Mouse (Mus musculus) intestine, embryonic 16.5 days (tissue): ENCODE data around the gene Spata31d1b. TPM values are rescaled to one million over a fixed set of nuclear protein-coding genes. Genes with fewer than 3 reads are reported as not detected.
"Not testable (repeated sequence)": the region's sequence is repeated elsewhere in the genome, so short reads cannot be mapped to it uniquely, and the experiment has no call there.

ENCODE experiments used
- ATAC-seq: fragments of 200-750 bp; cut with Nextera tagmentation; 2 replicates; pipeline ENCODE4 v1.8.0; 2017; ENCODE audit warnings: moderate TSS enrichment, moderate library complexity
- H3K27ac ChIP-seq: fragments of 300-500 bp; sonication (generic); 2 replicates; pipeline ENCODE4 v1.5.1; 2014; ENCODE audit warnings: mild to moderate bottlenecking, low read length
- H3K27me3 ChIP-seq: fragments of 300-500 bp; sonication (generic); replicated peaks from 2 replicates; pipeline ENCODE4 v1.6.1; 2014; ENCODE audit warnings: low read length, control low read depth, mixed read lengths; ENCODE audit not compliant: control insufficient read depth, insufficient read depth
- H3K36me3 ChIP-seq: fragments of 300-500 bp; sonication (generic); 2 replicates; pipeline ENCODE4 v1.6.1; 2014; ENCODE audit warnings: low read length, control low read depth; ENCODE audit not compliant: control insufficient read depth, insufficient read depth
- H3K4me1 ChIP-seq: fragments of 300-500 bp; sonication (generic); 2 replicates; pipeline ENCODE4 v1.6.1; 2014; ENCODE audit warnings: low read length, control low read depth, mixed read lengths; ENCODE audit not compliant: control insufficient read depth, insufficient read depth
- H3K4me2 ChIP-seq: fragments of 300-500 bp; sonication (generic); 2 replicates; pipeline ENCODE4 v1.6.1; 2014; ENCODE audit warnings: low read depth, low read length, control low read depth
- H3K4me3 ChIP-seq: fragments of 300-500 bp; sonication (generic); 2 replicates; pipeline ENCODE4 v1.5.1; 2014; ENCODE audit warnings: mild to moderate bottlenecking, low read length
- H3K9ac ChIP-seq: fragments of 300-500 bp; sonication (generic); 2 replicates; pipeline ENCODE4 v1.6.1; 2014; ENCODE audit warnings: low read depth, low read length
- H3K9me3 ChIP-seq: fragments of 300-500 bp; sonication (generic); 2 replicates; pipeline ENCODE4 v1.6.1; 2016; ENCODE audit warnings: low read length, control low read depth; ENCODE audit not compliant: control insufficient read depth
- WGBS: fragments of 180-500 bp; shearing (Covaris S2); extraction: QIAGEN DNeasy Blood & Tissue Kit; methylation state at CpG from one replicate; pipeline ENCODE4 v1.1.7; 2014; 5-methylcytosine and 5-hydroxymethylcytosine counted together
- polyA plus RNA-seq: library from polyadenylated mRNA; unstranded; fragments of >200 nt; fragmentation: Nextera tagmentation; extraction: Ambion mirVana; gene quantifications from 2 replicates; pipeline ENCODE4 v1.2.1, GENCODE M21; 2015

The Spata31d1b gene
- polyA plus RNA-seq, 1 experiment from 2014 or later = not detected

GRCm38 (mm10) chr13:59713710-59714109 is 1.6 kb downstream of the Spata31d1b start:
- Histone ChIP-seq H3K9me3 (no peaks in the 10 kb centered on the region), H3K4me2 (no peak overlapping the region), H3K9ac (no peak overlapping the region), H3K27me3 (no peaks in the 10 kb centered on the region), H3K27ac (no peak overlapping the region), H3K36me3 (no peaks in the 10 kb centered on the region), H3K4me3 (no peak overlapping the region), H3K4me1 (no peaks in the 10 kb centered on the region)
- WGBS = 39% methylated on average over 3 of the region's 3 CpGs
- no peak for ATAC-seq

DNA sequence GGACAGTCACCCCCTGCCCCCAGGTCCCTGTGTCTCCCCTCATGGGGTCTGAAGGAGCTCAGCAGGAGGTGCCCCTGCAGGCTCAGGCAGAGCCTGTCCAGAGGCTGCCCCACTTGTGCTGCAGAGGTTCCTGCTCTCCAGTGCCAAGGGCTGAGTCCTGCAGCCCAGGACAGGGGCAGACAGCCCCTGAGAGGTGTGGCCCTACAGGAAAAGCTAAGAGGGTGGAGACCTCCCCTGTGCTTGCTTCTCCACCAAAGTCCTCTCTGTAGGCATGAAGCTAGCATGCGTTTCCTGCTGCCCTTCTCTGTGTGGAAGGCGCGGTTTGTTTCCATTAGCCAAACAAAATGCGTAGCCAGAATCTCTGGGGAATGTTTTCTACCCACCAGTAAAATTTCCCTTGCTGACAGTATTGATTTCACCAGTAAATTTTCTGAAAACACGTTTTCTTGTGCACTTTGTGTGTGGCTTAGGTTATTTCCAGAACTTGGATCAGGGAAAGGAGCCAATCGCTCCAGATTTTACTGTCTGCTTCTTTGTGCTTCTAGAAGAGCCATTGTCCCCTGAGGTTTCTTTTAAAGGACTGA is 6.9 kb downstream of the Spata31d1b start:
- not testable (repeated sequence) for H3K27ac ChIP-seq, H3K27me3 ChIP-seq, H3K9me3 ChIP-seq, H3K4me3 ChIP-seq, H3K4me2 ChIP-seq, H3K4me1 ChIP-seq, H3K9ac ChIP-seq, H3K36me3 ChIP-seq
- WGBS = 23% methylated on average over 6 of the region's 6 CpGs
- peak; percentile 64; the same call in 1 of the 2 replicates for ATAC-seq

GRCm38 (mm10) chr13:59719475-59719874 is 7.4 kb downstream of the Spata31d1b start:
- no peak overlapping the region for H3K27ac ChIP-seq
- no peak for ATAC-seq
- H3K9ac ChIP-seq = no peak overlapping the region
- H3K27me3 ChIP-seq = no peaks in the 10 kb centered on the region
- H3K4me3 ChIP-seq = no peak overlapping the region
- H3K4me2 ChIP-seq = no peak overlapping the region
- 94% methylated on average over 1 of the region's 1 CpGs for WGBS
- H3K4me1 ChIP-seq = peaks cover 5% of the 10 kb centered on the region; the same call in 1 of the 2 replicates
- no peaks in the 10 kb centered on the region for H3K36me3 ChIP-seq
- H3K9me3 ChIP-seq = no peaks in the 10 kb centered on the region

GRCm38 (mm10) chr13:59722089-59722488 is 10.0 kb downstream of the Spata31d1b start:
- not testable (repeated sequence) for ATAC-seq, H3K4me1 ChIP-seq, H3K9ac ChIP-seq, H3K4me2 ChIP-seq, H3K4me3 ChIP-seq, H3K27me3 ChIP-seq, H3K9me3 ChIP-seq, H3K36me3 ChIP-seq, H3K27ac ChIP-seq
- WGBS = 82% methylated on average over 1 of the region's 1 CpGs

DNA sequence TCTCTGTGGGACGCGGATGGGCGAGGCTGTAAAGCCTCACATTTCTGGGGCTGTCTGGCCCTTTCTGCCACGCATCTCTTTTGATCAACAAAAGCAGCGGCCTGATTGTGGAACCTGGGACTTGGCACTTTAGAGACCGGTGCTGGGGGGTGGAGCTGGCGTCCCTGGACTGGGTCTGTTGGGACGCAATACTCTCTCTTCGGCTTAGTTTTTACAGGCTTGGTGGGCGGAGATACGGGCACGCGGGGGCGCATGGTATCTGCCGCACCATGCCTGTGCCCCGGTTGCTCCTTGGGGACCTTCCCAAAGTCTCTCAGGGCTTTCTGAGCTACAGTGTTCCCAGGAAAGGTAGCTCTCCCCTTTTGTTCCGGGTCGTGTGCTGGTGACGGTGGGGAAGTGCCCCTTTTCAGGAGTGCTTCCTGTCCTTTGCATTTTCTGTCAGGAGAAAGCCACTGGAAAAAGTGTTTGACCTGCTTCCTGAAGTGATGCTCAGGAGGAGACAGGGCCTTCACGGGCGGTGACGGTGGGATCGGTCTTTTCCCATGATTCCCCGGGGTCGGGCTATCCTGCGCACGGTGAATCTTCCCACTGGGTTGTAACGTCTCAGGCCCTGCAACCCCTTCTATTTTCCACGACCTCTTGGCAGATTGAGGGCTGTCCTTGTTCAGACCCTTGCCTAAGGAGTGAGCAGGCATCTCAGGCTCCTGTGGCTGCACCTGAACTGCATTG is 14.2 kb downstream of the Spata31d1b start:
- 26% methylated on average over 29 of the region's 29 CpGs for WGBS
- no peaks in the 10 kb centered on the region for H3K27me3 ChIP-seq
- ATAC-seq = no peak
- H3K4me3 ChIP-seq = no peak overlapping the region
- no peaks in the 10 kb centered on the region for H3K36me3 ChIP-seq
- H3K9me3 ChIP-seq = no peaks in the 10 kb centered on the region
- H3K9ac ChIP-seq = peak overlapping the region; percentile 5; the same call in 1 of the 2 replicates
- H3K4me2 ChIP-seq = 0 out of 2 replicates have a peak overlapping the region, but pooled peaks have one; percentile 2
- no peak overlapping the region for H3K27ac ChIP-seq
- H3K4me1 ChIP-seq = no peaks in the 10 kb centered on the region

GRCm38 (mm10) chr13:59728378-59729093 is 16.5 kb downstream of the Spata31d1b start:
- Histone ChIP-seq H3K4me1 (no peaks in the 10 kb centered on the region), H3K4me2 (no peak overlapping the region), H3K9me3 (no peaks in the 10 kb centered on the region), H3K4me3 (no peak overlapping the region), H3K27ac (no peak overlapping the region), H3K9ac (no peak overlapping the region), H3K36me3 (no peaks in the 10 kb centered on the region), H3K27me3 (no peaks in the 10 kb centered on the region)
- ATAC-seq = peak; percentile 89
- 22% methylated on average over 7 of the region's 7 CpGs for WGBS

DNA sequence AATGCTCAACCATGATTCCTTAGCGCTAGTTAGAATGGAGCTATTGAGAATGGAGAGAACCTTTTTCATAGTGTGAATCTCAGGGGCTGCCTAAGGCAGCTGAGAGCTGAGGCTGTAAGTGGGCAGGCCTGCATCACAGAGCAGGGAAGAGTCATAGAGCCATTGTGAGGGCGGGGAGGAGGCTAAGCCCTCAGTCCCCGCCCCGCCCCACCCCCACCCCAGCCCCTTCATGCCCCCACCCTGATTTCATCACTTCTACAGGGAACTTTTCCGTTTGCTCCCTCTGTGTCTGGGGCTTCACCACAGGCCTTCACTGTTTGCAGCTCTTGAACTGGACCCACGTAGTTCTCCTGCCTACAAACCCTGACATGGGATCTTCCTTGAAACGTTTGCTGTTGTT is 19.6 kb downstream of the Spata31d1b start, which contains the start of gene Spata31d1d:
Gene Spata31d1d, minus strand, starts transcription at position 101 of the 400 bp plus-strand sequence.
- Histone ChIP-seq H3K27ac (no peak within 1 kb of the TSS), H3K9me3 (no peaks in the 10 kb centered on the region), H3K4me1 (no peaks in the 10 kb centered on the region; the same call in 1 of the 2 replicates), H3K4me2 (no peak within 1 kb of the TSS), H3K27me3 (no peaks in the 10 kb centered on the region), H3K9ac (no peak within 1 kb of the TSS), H3K36me3 (no peaks in the 10 kb centered on the region), H3K4me3 (no peak within 1 kb of the TSS)
- 34% methylated on average over 7 of the region's 7 CpGs for WGBS
- no peak for ATAC-seq

- H3K36me3 ChIP-seq = no peaks in the 10 kb centered on the region
- no peaks in the 10 kb centered on the region for H3K27me3 ChIP-seq
- H3K9me3 ChIP-seq = no peaks in the 10 kb centered on the region
- H3K9ac ChIP-seq = no peak overlapping the region
- no peak overlapping the region for H3K27ac ChIP-seq
- no peaks in the 10 kb centered on the region; the same call in 1 of the 2 replicates for H3K4me1 ChIP-seq
- no peak overlapping the region for H3K4me3 ChIP-seq
- H3K4me2 ChIP-seq = no peak overlapping the region
- 84% methylated on average over 2 of the region's 4 CpGs for WGBS
- 0 out of 2 replicates have a peak, but pooled peaks have one; percentile 35 for ATAC-seq
These were observed 21.9 kb downstream of the Spata31d1b start for GRCm38 (mm10) chr13:59733936-59734335.

DNA sequence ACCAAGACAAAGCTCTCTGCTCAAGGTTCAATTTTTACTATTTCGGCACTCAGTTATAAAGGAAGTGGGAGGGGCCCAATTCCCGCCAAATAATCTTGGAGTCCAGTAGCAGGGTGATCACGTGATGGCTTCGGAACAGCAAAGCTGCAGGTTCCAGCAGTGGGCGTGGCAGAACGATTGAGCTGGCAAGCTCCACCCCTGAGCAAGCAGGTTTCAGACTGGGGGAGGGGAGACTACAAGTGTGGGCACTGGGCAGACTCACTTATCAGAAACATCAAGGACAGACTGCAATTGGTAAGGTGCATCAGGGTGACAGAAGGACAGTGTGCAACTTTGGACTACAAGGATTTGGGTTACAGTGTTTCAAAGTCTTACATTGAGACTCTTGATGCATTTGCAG is 22.3 kb downstream of the Spata31d1b start:
- H3K9ac ChIP-seq, H3K4me2 ChIP-seq, H3K9me3 ChIP-seq, H3K36me3 ChIP-seq, H3K4me1 ChIP-seq, H3K4me3 ChIP-seq, H3K27ac ChIP-seq, H3K27me3 ChIP-seq: not testable (repeated sequence)
- ATAC-seq = peak; percentile 47
- 34% methylated on average over 6 of the region's 6 CpGs for WGBS
